Mouse (Mus musculus) C2C12 (cell line): ENCODE measurements around the gene Gpr1.

Source experiments
- CEBPB ChIP-seq: IDR thresholded peaks from one replicate; pipeline ENCODE4 v1.6.1; 2011; ENCODE audit warnings: low read depth, mild to moderate bottlenecking, control low read depth, moderate library complexity
- CTCF ChIP-seq: IDR thresholded peaks from one replicate; pipeline ENCODE4 v1.5.1; 2011; ENCODE audit not compliant: control insufficient read depth, insufficient read depth, insufficient read length
- MYOD1 ChIP-seq: IDR thresholded peaks from one replicate; pipeline ENCODE4 v1.6.1; 2011; ENCODE audit warnings: low read depth; ENCODE audit not compliant: control insufficient read depth, insufficient read length
- USF1 ChIP-seq: IDR thresholded peaks from one replicate; pipeline ENCODE4 v1.6.1; 2011; ENCODE audit warnings: low read depth, mild to moderate bottlenecking, control low read depth, moderate library complexity

DNA sequence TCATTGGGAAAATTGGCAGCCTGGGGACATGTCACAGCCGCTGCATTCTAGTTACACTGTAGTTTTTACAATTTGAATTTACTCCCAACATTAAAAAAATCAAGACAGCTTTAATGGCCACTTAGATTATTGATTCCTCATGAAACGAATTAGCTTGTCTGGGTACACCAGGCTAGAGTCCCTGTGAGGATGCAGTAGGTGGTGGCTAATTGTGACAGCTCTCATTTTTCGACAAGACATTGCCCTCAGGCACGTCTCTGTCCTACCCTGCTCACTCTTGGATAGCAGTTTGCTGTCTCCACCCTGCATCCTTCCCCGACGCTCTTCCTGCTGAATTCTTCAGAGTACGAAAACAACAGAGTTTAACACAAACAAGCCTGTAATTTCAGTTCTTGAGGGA is 288 bp upstream of the Gpr1 start:
- no peak for TF ChIP-seq CTCF
- TF ChIP-seq MYOD1, result no peak
- TF ChIP-seq USF1, result no peak
- TF ChIP-seq CEBPB, result no peak
